Mouse (Mus musculus) right cerebral cortex, adult 18-20 months (tissue): Measurements from ENCODE around the gene Nts.
A peak's percentile ranks its signal among the peaks of the same experiment; 100 is the strongest.
"Not testable (repeated sequence)": the region's sequence is repeated elsewhere in the genome, so short reads cannot be mapped to it uniquely, and the experiment has no call there.

Experiments used
- DNase-seq: peaks from one replicate; pipeline ENCODE4 v3.0.0; 2022; ENCODE audit warnings: mixed read lengths

Gene Nts

GRCm38 (mm10) chr10:102490386-102490785, at the start of gene Nts:
TSS of gene Nts (minus strand) at chr10:102490486.
- DNase-seq, result no peak

GRCm38 (mm10) chr10:102527901-102528300, 37.6 kb upstream of the Nts start:
- DNase-seq, result no peak

- DNase-seq, result no peak
Observed at GRCm38 (mm10) chr10:102514159-102514558, 23.9 kb upstream of the Nts start.

- DNase-seq, result no peak
Observed at GRCm38 (mm10) chr10:102511807-102512461, 21.6 kb upstream of the Nts start, which contains the start of gene Rassf9. TSS of gene Rassf9 (plus strand) at chr10:102512222.

- DNase-seq, result no peak
Observed at GRCm38 (mm10) chr10:102511461-102511806, 21.1 kb upstream of the Nts start.

GRCm38 (mm10) chr10:102507386-102507785, 17.1 kb upstream of the Nts start:
- no peak for DNase-seq

GRCm38 (mm10) chr10:102498754-102499153, 8.5 kb upstream of the Nts start:
- peak; percentile 2 for DNase-seq

GRCm38 (mm10) chr10:102491792-102492191, 1.5 kb upstream of the Nts start:
- peak; percentile 23 for DNase-seq

- DNase-seq, result no peak
Observed at GRCm38 (mm10) chr10:102469412-102469811, 20.9 kb downstream of the Nts start.

GRCm38 (mm10) chr10:102451756-102452155, 38.5 kb downstream of the Nts start:
- peak; percentile 7 for DNase-seq

- peak; percentile 41 for DNase-seq
Observed at GRCm38 (mm10) chr10:102449449-102449848, 40.8 kb downstream of the Nts start.

GRCm38 (mm10) chr10:102444912-102445556, 45.3 kb downstream of the Nts start:
- DNase-seq, result no peak

- DNase-seq, result not testable (repeated sequence)
Observed at GRCm38 (mm10) chr10:102435467-102435866, 54.8 kb downstream of the Nts start.

- DNase-seq, result peak; percentile 10
Observed at GRCm38 (mm10) chr10:102435048-102435447, 55.2 kb downstream of the Nts start.
